Mouse (Mus musculus): Measurements from ENCODE around the gene Olfr1497.
A peak's percentile ranks its signal among the peaks of the same experiment; 100 is the strongest.

The Olfr1497 gene

GRCm38 (mm10) chr19:13798102-13798501 lies at the start of gene Olfr1497:
Olfr1497 (minus strand) TSS chr19:13798202.
- DNase-seq (ENCODE audit: low read depth, low spot score) = no peak

- DNase-seq (ENCODE audit: low read depth, low spot score) = no peak
Observed at GRCm38 (mm10) chr19:13830388-13830787, 32.4 kb upstream of the Olfr1497 start, which contains the start of gene Olfr1500. Olfr1500 (minus strand) TSS chr19:13830488.

GRCm38 (mm10) chr19:13828447-13828846 lies 30.4 kb upstream of the Olfr1497 start:
- DNase-seq (ENCODE audit: low read depth, low spot score) = no peak

- DNase-seq (ENCODE audit: low read depth, low spot score) = no peak
Observed at GRCm38 (mm10) chr19:13820847-13821246, 22.8 kb upstream of the Olfr1497 start.

- DNase-seq (ENCODE audit: low read depth, low spot score) = no peak
Observed at GRCm38 (mm10) chr19:13819347-13819746, 21.3 kb upstream of the Olfr1497 start, which contains the start of gene Olfr1499. Olfr1499 (minus strand) TSS chr19:13819447.

- peak; percentile 54 for DNase-seq (ENCODE audit: low read depth, low spot score)
Observed at GRCm38 (mm10) chr19:13818827-13819226, 20.8 kb upstream of the Olfr1497 start.

GRCm38 (mm10) chr19:13812823-13813222 lies 14.8 kb upstream of the Olfr1497 start:
- peak; percentile 59 for DNase-seq (ENCODE audit: low read depth, low spot score)

GRCm38 (mm10) chr19:13805486-13805885 lies 7.5 kb upstream of the Olfr1497 start:
- peak; percentile 89 for DNase-seq (ENCODE audit: low read depth, low spot score)

GRCm38 (mm10) chr19:13777578-13777977 lies 20.4 kb downstream of the Olfr1497 start, which contains the start of gene Olfr1496:
Olfr1496 (plus strand) TSS chr19:13777878.
- no peak for DNase-seq (ENCODE audit: low read depth, low spot score)

GRCm38 (mm10) chr19:13768565-13769276 lies 29.3 kb downstream of the Olfr1497 start:
- peak; percentile 52 for DNase-seq (ENCODE audit: low read depth, low spot score)

- DNase-seq (ENCODE audit: low read depth, low spot score) = no peak
Observed at GRCm38 (mm10) chr19:13764306-13764705, 33.7 kb downstream of the Olfr1497 start, which contains the start of gene Olfr1495. Olfr1495 (plus strand) TSS chr19:13764606.

GRCm38 (mm10) chr19:13749366-13749765 lies 48.6 kb downstream of the Olfr1497 start:
- no peak for DNase-seq (ENCODE audit: low read depth, low spot score)

Data from ZHBTc4 (cell line).